Mouse (Mus musculus) forelimb bud, embryonic 11.5 days (tissue): ENCODE measurements around the gene Col4a2.
A peak's percentile ranks its signal among the peaks of the same experiment; 100 is the strongest.

ENCODE experiments used
- DNase-seq: peaks from one replicate; pipeline ENCODE4 v3.0.0-alpha.2; 2012; ENCODE audit warnings: low read depth, low spot score

Col4a2 gene

GRCm38 (mm10) chr8:11382933-11383332 is 70.3 kb downstream of the Col4a2 start:
- no peak for DNase-seq

GRCm38 (mm10) chr8:11383379-11383778 is 70.8 kb downstream of the Col4a2 start:
- DNase-seq = no peak

DNA sequence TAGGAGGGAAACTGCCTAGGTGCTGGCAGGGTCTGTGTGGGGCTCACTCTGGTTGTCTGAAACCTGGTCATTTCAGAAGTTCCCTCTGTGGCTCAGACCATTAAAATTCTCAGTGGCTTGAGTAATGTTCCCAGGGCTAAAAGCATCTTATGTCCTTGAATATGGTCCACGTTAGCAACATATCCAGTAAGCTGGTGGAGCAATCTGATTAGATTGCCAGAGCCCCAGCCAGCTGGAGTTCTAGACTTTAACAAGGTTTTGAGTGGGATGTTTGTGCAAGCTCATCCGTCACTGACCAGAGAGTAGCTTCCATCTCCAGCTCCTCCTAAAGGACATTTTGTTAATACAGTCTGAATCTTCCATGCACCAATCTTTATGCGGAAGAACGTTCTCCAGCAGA is 72.2 kb downstream of the Col4a2 start:
- DNase-seq = no peak

DNA sequence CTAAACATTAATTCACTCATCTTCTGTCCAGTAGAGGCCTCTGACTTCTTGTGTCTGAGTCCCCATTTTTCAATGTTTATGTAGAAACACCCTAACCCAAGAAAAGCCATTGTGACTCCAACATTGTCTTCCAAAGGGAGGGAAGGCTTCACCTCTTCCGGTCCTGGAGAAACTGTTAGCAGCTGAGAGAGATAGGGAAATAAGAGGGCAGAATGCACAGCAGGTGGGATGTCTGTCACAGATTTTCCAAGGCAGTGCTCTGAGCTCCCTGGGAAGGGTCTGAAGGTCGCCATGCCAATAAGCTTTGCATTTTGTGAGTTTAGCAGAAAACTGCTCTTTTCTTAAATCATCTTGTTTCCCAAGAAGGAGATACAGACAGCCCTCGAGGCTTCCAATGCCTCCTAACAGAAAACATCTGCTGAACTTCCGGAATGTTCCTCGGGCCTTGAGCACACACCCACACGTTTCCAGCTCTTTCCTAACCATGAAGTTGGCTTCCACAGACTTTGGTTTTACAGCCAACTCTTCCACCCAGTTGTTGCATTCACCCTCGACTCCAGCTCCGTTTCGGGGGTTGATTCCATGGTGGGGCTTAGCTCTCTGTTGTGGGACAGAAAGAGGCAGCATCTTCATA is 72.8 kb downstream of the Col4a2 start:
- no peak for DNase-seq

GRCm38 (mm10) chr8:11387282-11387681 is 74.7 kb downstream of the Col4a2 start:
- DNase-seq = no peak

- no peak for DNase-seq
Measured at GRCm38 (mm10) chr8:11389275-11390050, 76.9 kb downstream of the Col4a2 start.

DNA sequence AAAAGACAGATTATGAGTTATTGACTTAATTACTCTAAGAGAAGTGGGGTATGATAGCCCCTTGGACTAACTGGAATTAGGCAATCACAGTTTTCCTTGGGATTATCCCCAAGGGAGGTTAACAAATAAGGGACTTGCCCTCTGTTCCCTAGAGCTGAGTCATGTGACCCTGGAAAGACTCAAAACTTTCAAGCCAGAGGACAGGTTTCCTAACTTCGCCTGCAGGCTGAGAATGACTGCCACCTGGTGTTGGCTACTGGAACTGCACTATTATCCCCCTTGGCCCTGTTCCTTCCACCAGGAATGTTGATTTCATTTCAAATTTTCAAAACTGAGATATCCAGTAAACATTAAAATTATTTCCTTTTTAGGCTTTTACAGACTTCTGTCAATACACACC is 80.1 kb downstream of the Col4a2 start:
- DNase-seq = peak; percentile 80

- DNase-seq = no peak
Measured at GRCm38 (mm10) chr8:11393161-11393560, 80.6 kb downstream of the Col4a2 start.

GRCm38 (mm10) chr8:11393607-11394006 is 81.0 kb downstream of the Col4a2 start:
- DNase-seq = no peak

GRCm38 (mm10) chr8:11394773-11395172 is 82.2 kb downstream of the Col4a2 start:
- no peak for DNase-seq

GRCm38 (mm10) chr8:11395601-11396000 is 83.0 kb downstream of the Col4a2 start:
- no peak for DNase-seq

DNA sequence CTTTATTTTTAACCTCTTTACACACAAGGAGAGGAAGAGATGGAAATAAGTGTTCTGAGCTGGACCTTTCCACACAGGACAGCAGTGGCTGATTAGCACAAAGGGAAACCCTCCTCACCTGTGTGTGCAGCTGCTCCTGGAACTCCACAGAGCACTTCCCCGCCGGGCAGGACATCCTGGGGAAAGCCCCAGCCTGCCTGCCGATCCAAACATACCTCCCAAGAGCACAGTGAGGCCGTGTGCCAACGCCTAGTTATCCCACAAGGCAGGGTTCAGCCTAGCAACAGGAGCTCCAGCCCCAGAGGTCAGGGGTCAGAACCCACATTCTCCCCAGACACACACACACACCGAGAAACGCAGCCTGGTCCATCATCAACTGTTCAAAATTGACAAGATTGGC is 83.5 kb downstream of the Col4a2 start:
- no peak for DNase-seq

GRCm38 (mm10) chr8:11397126-11397525 is 84.5 kb downstream of the Col4a2 start:
- DNase-seq = no peak

GRCm38 (mm10) chr8:11399706-11400105 is 87.1 kb downstream of the Col4a2 start:
- DNase-seq = no peak

DNA sequence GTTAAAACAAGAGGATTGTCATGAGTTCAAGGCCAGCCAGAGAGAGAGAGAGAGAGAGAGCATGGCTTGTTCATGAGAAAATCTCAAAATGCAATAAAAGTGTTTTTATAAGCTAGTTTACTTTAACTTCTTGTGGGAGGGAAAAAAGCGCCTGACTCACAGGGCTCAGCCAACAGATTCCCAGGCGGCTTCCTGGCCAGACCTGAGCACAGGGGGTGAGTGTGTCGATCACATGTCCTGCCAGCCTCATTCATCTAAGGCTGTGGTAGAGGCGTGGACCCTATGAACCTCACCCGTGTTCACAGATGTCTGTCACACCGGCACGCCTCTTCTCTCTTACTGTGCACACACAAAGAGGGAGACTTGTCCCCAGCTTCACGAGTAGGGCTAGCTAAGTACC is 87.6 kb downstream of the Col4a2 start:
- DNase-seq = no peak

DNA sequence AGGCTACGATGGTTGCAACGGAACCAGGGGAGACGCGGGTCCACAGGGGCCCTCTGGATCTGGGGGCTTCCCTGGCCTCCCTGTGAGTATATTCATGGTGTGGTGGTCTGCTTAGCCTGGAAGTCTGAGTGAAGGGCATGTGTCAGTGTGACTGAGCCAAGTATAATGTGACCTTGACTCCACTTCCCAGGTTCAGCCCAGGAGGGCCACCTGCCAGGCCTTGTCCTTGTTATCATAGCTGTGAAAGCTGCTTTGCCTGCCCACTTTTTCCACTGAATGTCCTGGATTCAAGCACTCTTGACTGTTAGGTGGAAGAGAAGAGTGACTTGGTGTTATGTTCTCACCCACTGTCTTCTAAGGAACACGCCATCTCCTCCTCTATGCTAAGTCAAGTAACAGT is 88.6 kb downstream of the Col4a2 start:
- no peak for DNase-seq

- no peak for DNase-seq
Measured at GRCm38 (mm10) chr8:11402220-11402619, 89.6 kb downstream of the Col4a2 start.

DNA sequence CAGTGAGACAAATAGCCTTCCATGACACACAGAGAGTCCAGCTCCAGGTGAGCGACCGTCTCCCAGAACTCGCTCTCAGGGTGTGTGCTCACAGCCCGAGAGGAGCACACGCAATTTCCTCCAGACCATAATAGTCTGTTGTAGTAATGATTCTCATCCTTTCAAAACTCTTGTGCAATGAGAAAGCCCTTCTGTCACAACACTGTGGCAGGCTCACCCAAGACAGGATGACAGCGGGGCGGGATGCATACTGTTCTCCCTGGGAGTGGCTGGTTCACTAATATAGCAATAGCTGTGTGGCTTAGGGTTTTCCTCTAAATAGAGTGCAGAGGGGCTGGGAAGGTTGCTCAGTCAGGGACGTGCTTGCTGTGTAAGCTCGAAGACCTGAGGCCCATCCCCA is 91.2 kb downstream of the Col4a2 start:
- no peak for DNase-seq

DNA sequence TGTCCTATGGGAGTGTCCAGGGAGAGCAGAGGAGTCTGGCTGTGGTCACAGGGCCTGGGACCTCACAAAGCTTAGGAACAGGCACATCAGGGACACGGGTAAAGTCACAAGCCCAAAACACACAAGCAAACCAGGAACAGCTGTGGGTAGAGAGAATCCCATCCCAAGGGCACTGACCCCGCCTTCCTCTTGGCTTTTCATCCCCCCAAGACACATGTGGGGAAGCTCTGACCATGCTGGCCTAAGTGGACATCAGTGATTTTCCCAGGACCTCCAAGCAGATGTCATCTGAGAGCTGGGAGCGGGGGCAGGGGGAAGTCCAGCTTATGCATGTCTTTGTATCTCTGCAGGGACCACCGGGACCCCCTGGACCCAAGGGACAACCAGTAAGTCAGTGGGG is 92.0 kb downstream of the Col4a2 start:
- DNase-seq = no peak

- DNase-seq = peak; percentile 18
Measured at GRCm38 (mm10) chr8:11405722-11406481, 93.3 kb downstream of the Col4a2 start.

DNA sequence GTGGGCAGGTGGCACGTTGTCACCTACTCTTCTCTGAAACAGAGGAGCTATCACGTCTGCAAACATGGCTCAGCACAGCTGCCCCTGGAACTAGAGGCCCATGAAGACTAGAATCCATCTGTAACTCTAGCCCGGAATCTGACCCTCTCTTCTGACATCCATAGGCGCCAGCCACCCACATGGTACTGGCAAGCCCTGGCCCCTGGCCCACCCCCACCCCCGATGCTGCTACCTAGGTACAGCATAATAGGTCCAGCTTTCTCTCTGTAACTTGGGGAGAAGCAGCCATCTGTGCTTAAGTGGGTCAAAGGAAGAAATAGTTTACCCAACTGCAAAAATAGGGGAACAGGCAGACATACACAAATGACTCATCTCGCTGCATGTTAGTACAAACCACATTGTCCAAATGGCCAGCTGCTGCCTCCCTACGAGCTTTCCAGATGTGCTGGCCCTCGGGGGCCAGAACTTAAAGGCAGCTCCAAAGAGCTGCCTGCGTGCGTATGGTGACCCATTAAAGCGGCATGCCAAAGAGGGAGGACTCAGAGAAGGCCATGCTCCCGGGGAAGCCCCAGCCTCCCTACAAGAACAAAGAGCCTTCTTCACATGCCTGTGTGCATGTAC is 99.0 kb downstream of the Col4a2 start:
- peak; percentile 36 for DNase-seq

GRCm38 (mm10) chr8:11412450-11412849 is 99.8 kb downstream of the Col4a2 start:
- no peak for DNase-seq
